Mouse (Mus musculus): ENCODE data around the gene Rragd. TPM values are rescaled to one million over a fixed set of nuclear protein-coding genes. Genes with fewer than 3 reads are reported as not detected.

Gene Rragd
- polyA plus RNA-seq, 1 experiment from 2014 or later = 23.4 TPM

DNA sequence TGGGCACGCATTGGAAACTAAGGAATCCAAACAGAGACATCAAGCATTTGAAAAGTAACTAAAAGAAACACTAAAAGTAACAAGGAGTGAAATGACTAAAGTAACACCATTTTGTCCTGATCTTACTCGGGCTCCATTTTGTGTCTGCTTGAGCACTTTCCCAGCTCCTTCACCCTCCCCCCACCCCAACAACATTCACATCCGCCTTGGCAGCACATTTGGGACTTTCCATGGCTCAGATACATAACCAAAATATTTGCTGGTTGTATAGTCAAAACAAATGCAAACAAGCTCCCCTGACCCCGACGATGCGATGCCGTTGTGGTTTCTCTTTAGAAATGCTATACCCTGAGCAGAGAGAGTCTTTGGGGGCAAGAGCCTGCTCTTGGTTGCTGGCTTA lies 46.3 kb downstream of the Rragd start:
- peaks cover 7% of the 10 kb centered on the region; the same call in 1 of the 2 replicates for H3K4me1 ChIP-seq (replicated peaks)
- H3K27me3 ChIP-seq (replicated peaks) = no peaks in the 10 kb centered on the region
- ATAC-seq = no peak
- 88% methylated on average over 7 of the region's 7 CpGs for WGBS
- H3K36me3 ChIP-seq = no peaks in the 10 kb centered on the region; the same call in 1 of the 2 replicates
- H3K27ac ChIP-seq = no peak overlapping the region
- H3K4me2 ChIP-seq (replicated peaks) = no peak overlapping the region
- no peaks in the 10 kb centered on the region for H3K9me3 ChIP-seq
- H3K4me3 ChIP-seq (replicated peaks) = no peak overlapping the region
- no peak overlapping the region for H3K9ac ChIP-seq

GRCm38 (mm10) chr4:33030264-33031194 lies 47.7 kb downstream of the Rragd start:
- H3K36me3 ChIP-seq = no peaks in the 10 kb centered on the region; the same call in 1 of the 2 replicates
- H3K4me2 ChIP-seq (replicated peaks) = peak overlapping the region; percentile 67
- 4% methylated on average over 55 of the region's 55 CpGs for WGBS
- peak; percentile 81 for ATAC-seq
- peaks cover 10% of the 10 kb centered on the region; the same call in 1 of the 2 replicates for H3K4me1 ChIP-seq (replicated peaks)
- H3K4me3 ChIP-seq (replicated peaks) = peak overlapping the region; percentile 75
- H3K9me3 ChIP-seq = no peaks in the 10 kb centered on the region
- peak overlapping the region; percentile 94 for H3K27ac ChIP-seq
- peak overlapping the region; percentile 92 for H3K9ac ChIP-seq
- H3K27me3 ChIP-seq (replicated peaks) = no peaks in the 10 kb centered on the region

DNA sequence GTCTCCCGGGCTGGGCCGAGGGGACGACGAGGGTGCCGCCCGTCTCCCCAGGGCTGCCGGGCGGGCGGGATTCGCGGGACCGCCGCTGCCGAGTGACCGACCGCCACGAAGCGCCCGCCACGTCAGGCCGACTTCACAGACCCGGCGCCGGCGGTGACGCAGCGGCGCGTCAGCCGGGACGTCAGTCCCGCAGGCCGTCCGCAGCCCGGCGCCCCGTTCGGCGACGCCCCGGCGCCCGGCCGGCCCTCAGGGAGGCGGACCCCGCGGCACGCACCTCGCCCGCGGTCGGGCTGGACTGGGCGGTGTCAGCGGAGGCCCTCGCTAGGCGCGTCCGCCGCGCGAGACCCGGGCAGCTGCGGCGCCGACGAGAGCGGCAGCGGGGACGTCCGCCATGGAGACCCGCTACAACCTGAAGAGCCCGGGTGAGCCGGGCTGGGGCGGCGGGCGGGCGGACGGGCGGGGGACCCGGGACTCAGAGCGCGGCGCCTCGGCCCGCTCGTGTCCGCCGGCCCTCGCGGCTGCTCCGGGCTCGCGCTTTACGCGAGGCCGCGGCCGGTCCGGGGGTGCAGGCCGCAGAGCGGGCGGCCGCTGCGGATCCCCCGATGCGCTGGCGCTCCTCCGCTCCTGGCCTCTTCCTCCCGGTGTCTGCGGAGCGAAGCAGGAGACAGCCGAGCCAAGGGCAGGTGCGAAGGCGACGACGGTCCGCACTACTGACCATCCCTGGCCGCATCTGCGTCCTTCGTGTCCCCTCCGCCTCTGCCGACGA lies 48.5 kb downstream of the Rragd start, which contains the start of gene Ube2j1:
Gene Ube2j1 (plus strand): TSS at position 222 of the 766 bp plus-strand sequence.
- Histone ChIP-seq H3K9ac (peak within 1 kb of the TSS; percentile 92), H3K4me3 (replicated peaks) (peak within 1 kb of the TSS; percentile 75), H3K27me3 (replicated peaks) (no peaks in the 10 kb centered on the region), H3K4me1 (replicated peaks) (peaks cover 10% of the 10 kb centered on the region; the same call in 1 of the 2 replicates), H3K9me3 (no peaks in the 10 kb centered on the region), H3K36me3 (no peaks in the 10 kb centered on the region; the same call in 1 of the 2 replicates), H3K27ac (peak within 1 kb of the TSS; percentile 94), H3K4me2 (replicated peaks) (peak within 1 kb of the TSS; percentile 67)
- ATAC-seq = peak; percentile 100
- under 1% methylated on average over 119 of the region's 123 CpGs for WGBS

DNA sequence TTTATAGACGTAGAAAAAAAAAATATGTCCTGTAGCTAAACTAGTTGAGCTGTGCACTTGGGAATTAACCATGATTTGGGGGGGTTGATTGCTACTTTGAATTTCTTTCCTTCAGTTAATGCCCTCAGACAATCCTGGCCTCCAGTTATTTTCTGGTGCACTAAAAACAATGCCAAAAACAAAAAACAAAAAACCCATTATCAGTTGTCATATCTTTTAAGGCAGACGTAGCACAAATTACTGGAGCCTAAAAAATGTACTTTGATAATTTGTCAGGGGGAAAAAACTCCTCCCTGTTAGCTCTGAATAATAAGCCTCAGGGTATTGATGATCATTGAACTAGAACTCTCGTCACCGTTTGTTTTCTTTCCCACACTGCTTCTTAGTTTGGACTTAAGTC lies 49.2 kb downstream of the Rragd start:
- Histone ChIP-seq H3K27me3 (replicated peaks) (no peaks in the 10 kb centered on the region), H3K9me3 (no peaks in the 10 kb centered on the region), H3K27ac (no peak overlapping the region), H3K4me1 (replicated peaks) (peaks cover 10% of the 10 kb centered on the region; the same call in 1 of the 2 replicates), H3K4me2 (replicated peaks) (peak overlapping the region; percentile 61), H3K4me3 (replicated peaks) (peak overlapping the region; percentile 75), H3K9ac (peak overlapping the region; percentile 92), H3K36me3 (no peaks in the 10 kb centered on the region; the same call in 1 of the 2 replicates)
- ATAC-seq = no peak
- WGBS = 19% methylated on average over 4 of the region's 4 CpGs

GRCm38 (mm10) chr4:33033515-33033914 lies 50.7 kb downstream of the Rragd start:
- H3K9me3 ChIP-seq = no peaks in the 10 kb centered on the region
- no peak overlapping the region for H3K4me2 ChIP-seq (replicated peaks)
- H3K27ac ChIP-seq = no peak overlapping the region
- peaks cover 10% of the 10 kb centered on the region; the same call in 1 of the 2 replicates for H3K4me1 ChIP-seq (replicated peaks)
- ATAC-seq = no peak
- no peaks in the 10 kb centered on the region for H3K27me3 ChIP-seq (replicated peaks)
- H3K9ac ChIP-seq = no peak overlapping the region
- 57% methylated on average over 6 of the region's 6 CpGs for WGBS
- H3K4me3 ChIP-seq (replicated peaks) = no peak overlapping the region
- no peaks in the 10 kb centered on the region for H3K36me3 ChIP-seq

GRCm38 (mm10) chr4:33039826-33040225 lies 57.0 kb downstream of the Rragd start:
- Histone ChIP-seq H3K4me1 (replicated peaks) (no peaks in the 10 kb centered on the region), H3K9ac (no peak overlapping the region), H3K4me2 (replicated peaks) (no peak overlapping the region), H3K27me3 (replicated peaks) (no peaks in the 10 kb centered on the region), H3K27ac (no peak overlapping the region), H3K36me3 (peaks cover 13% of the 10 kb centered on the region), H3K4me3 (replicated peaks) (no peak overlapping the region), H3K9me3 (no peaks in the 10 kb centered on the region)
- 88% methylated on average over 4 of the region's 4 CpGs for WGBS
- ATAC-seq = no peak

DNA sequence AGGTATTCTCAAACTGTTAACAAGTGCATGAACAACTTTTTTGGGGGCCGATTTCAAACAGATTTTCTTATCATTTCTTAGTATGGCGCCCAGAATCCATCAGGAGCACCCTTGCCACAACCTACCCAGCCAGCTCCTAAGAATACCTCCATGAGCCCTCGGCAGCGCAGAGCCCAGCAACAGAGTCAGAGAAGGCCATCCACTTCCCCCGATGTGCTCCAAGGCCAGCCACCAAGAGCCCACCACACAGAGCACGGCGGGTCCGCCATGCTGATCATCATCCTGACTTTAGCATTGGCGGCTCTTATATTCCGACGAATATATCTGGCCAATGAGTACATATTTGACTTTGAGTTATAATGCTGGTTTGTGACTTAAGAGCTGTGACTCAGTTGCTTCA lies 66.8 kb downstream of the Rragd start:
- Histone ChIP-seq H3K4me3 (replicated peaks) (no peak overlapping the region), H3K9me3 (no peaks in the 10 kb centered on the region), H3K27ac (no peak overlapping the region), H3K4me2 (replicated peaks) (no peak overlapping the region), H3K4me1 (replicated peaks) (no peaks in the 10 kb centered on the region), H3K27me3 (replicated peaks) (no peaks in the 10 kb centered on the region), H3K9ac (no peak overlapping the region), H3K36me3 (peaks cover 29% of the 10 kb centered on the region)
- WGBS = 92% methylated on average over 11 of the region's 11 CpGs
- no peak for ATAC-seq

DNA sequence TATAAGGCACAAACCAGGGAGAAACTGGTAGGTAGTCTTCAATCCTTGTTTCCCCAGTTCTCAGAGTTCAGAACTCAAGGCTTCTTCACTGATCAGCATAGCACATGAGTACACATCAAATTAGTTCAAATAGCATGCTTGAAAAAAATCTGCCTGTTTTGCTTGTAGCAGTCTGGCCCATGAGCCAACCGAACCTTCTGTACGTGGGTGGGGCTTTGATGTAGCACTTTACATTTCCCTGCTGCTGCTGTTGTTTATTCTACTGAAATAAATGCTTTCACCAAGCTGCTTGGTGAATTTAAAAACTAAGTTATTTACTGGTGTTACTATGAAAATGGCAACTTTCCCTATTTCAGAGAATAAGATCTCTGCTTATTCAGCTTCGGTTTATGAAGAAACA lies 69.2 kb downstream of the Rragd start:
- Histone ChIP-seq H3K9ac (no peak overlapping the region), H3K36me3 (peaks cover 16% of the 10 kb centered on the region; the same call in 1 of the 2 replicates), H3K9me3 (no peaks in the 10 kb centered on the region), H3K27ac (no peak overlapping the region), H3K4me1 (replicated peaks) (no peaks in the 10 kb centered on the region), H3K27me3 (replicated peaks) (no peaks in the 10 kb centered on the region), H3K4me2 (replicated peaks) (no peak overlapping the region), H3K4me3 (replicated peaks) (no peak overlapping the region)
- no peak for ATAC-seq
- 86% methylated on average over 3 of the region's 3 CpGs for WGBS

GRCm38 (mm10) chr4:33052650-33053049 lies 69.8 kb downstream of the Rragd start:
- 90% methylated on average over 5 of the region's 5 CpGs for WGBS
- Histone ChIP-seq H3K9ac (no peak overlapping the region), H3K4me1 (replicated peaks) (no peaks in the 10 kb centered on the region), H3K36me3 (peaks cover 16% of the 10 kb centered on the region; the same call in 1 of the 2 replicates), H3K4me3 (replicated peaks) (no peak overlapping the region), H3K9me3 (no peaks in the 10 kb centered on the region), H3K4me2 (replicated peaks) (no peak overlapping the region), H3K27me3 (replicated peaks) (no peaks in the 10 kb centered on the region), H3K27ac (no peak overlapping the region)
- ATAC-seq = no peak

GRCm38 (mm10) chr4:33054426-33054825 lies 71.6 kb downstream of the Rragd start:
- Histone ChIP-seq H3K4me1 (replicated peaks) (no peaks in the 10 kb centered on the region), H3K4me3 (replicated peaks) (no peak overlapping the region), H3K27ac (no peak overlapping the region), H3K36me3 (peaks cover 9% of the 10 kb centered on the region; the same call in 1 of the 2 replicates), H3K9ac (no peak overlapping the region), H3K4me2 (replicated peaks) (no peak overlapping the region), H3K27me3 (replicated peaks) (no peaks in the 10 kb centered on the region), H3K9me3 (no peaks in the 10 kb centered on the region)
- no peak for ATAC-seq

- H3K9ac ChIP-seq = no peak overlapping the region
- H3K9me3 ChIP-seq = no peaks in the 10 kb centered on the region
- 82% methylated on average over 1 of the region's 1 CpGs for WGBS
- H3K4me1 ChIP-seq (replicated peaks) = no peaks in the 10 kb centered on the region
- no peak overlapping the region for H3K4me2 ChIP-seq (replicated peaks)
- no peak overlapping the region for H3K27ac ChIP-seq
- no peak for ATAC-seq
- H3K27me3 ChIP-seq (replicated peaks) = no peaks in the 10 kb centered on the region
- no peak overlapping the region for H3K4me3 ChIP-seq (replicated peaks)
- H3K36me3 ChIP-seq = no peaks in the 10 kb centered on the region
These were observed 73.5 kb downstream of the Rragd start for GRCm38 (mm10) chr4:33056317-33056716.
